Mouse (Mus musculus) E14TG2a.4 (cell line): ENCODE data around the gene Gm49380.

Source experiments
- CTCF ChIP-seq: conservative IDR thresholded peaks from 2 replicates; pipeline ENCODE4 v1.5.1; 2014; ENCODE audit warnings: low read length
- NANOG ChIP-seq: IDR thresholded peaks from 2 replicates; pipeline ENCODE4 v1.6.1; 2014; ENCODE audit warnings: borderline replicate concordance, low read length, mixed read lengths
- POU5F1 ChIP-seq: IDR thresholded peaks from 2 replicates; pipeline ENCODE4 v1.6.1; 2014; ENCODE audit warnings: low read length, borderline replicate concordance

GRCm38 (mm10) chr9:44147290-44147689 is 34.0 kb upstream of the Gm49380 start:
- no peak for TF ChIP-seq NANOG
- TF ChIP-seq CTCF: peak; percentile 46
- no peak for TF ChIP-seq POU5F1
